Mouse (Mus musculus) hindbrain, embryonic 11.5 days (tissue): ENCODE data around the gene Sept5. TPM values are rescaled to one million over a fixed set of nuclear protein-coding genes. Genes with fewer than 3 reads are reported as not detected.
A peak's percentile ranks its signal among the peaks of the same experiment; 100 is the strongest.

Experiments
- ATAC-seq: fragments of 200-750 bp; cut with Nextera tagmentation; 2 replicates; pipeline ENCODE4 v1.8.0; 2017; ENCODE audit warnings: mild to moderate bottlenecking, moderate TSS enrichment, moderate library complexity; ENCODE audit not compliant: low FRiP score
- DNase-seq: peaks from one replicate; pipeline ENCODE4 v3.0.0-alpha.2; 2015; ENCODE audit warnings: low spot score
- H3K27ac ChIP-seq: fragments of 300-500 bp; sonication (generic); 2 replicates; pipeline ENCODE4 v1.5.1; 2014; ENCODE audit warnings: mild to moderate bottlenecking, low read depth, low read length
- H3K27me3 ChIP-seq: fragments of 300-500 bp; sonication (generic); 2 replicates; pipeline ENCODE4 v1.6.1; 2014; ENCODE audit warnings: mild to moderate bottlenecking, low read length, moderate library complexity, mixed read lengths; ENCODE audit not compliant: control insufficient read depth, insufficient read depth
- H3K36me3 ChIP-seq: fragments of 300-500 bp; sonication (generic); 2 replicates; pipeline ENCODE4 v1.6.1; 2014; ENCODE audit warnings: mild to moderate bottlenecking, low read length, moderate library complexity, mixed read lengths; ENCODE audit not compliant: control insufficient read depth, insufficient read depth
- H3K4me1 ChIP-seq: fragments of 300-500 bp; sonication (generic); replicated peaks from 2 replicates; pipeline ENCODE4 v1.6.1; 2014; ENCODE audit warnings: low read length, mixed read lengths; ENCODE audit not compliant: control insufficient read depth, insufficient read depth
- H3K4me2 ChIP-seq: fragments of 300-500 bp; sonication (generic); replicated peaks from 2 replicates; pipeline ENCODE4 v1.6.1; 2014; ENCODE audit warnings: mild to moderate bottlenecking, low read depth, low read length
- H3K4me3 ChIP-seq: fragments of 300-500 bp; sonication (generic); 2 replicates; pipeline ENCODE4 v1.5.1; 2014; ENCODE audit warnings: low read depth, low read length
- H3K9ac ChIP-seq: fragments of 300-500 bp; sonication (generic); 2 replicates; pipeline ENCODE4 v1.6.1; 2014; ENCODE audit warnings: low read depth, low read length
- H3K9me3 ChIP-seq: fragments of 300-500 bp; sonication (generic); 2 replicates; pipeline ENCODE4 v1.6.1; 2016; ENCODE audit warnings: low read length; ENCODE audit not compliant: control insufficient read depth
- WGBS: fragments of 180-500 bp; shearing (Covaris S2); extraction: QIAGEN DNeasy Blood & Tissue Kit; methylation state at CpG from one replicate; pipeline ENCODE4 v1.1.7; 2014; 5-methylcytosine and 5-hydroxymethylcytosine counted together
- polyA plus RNA-seq: library from polyadenylated mRNA; unstranded; fragments of >200 nt; fragmentation: Nextera tagmentation; extraction: Ambion mirVana; gene quantifications from 2 replicates; pipeline ENCODE4 v1.2.1, GENCODE M21; 2014

The Sept5 gene
- polyA plus RNA-seq, 1 experiment from 2014 or later = 63.4 TPM

- Histone ChIP-seq H3K9ac (no peak overlapping the region), H3K27me3 (peaks cover 96% of the 10 kb centered on the region), H3K27ac (no peak overlapping the region), H3K4me3 (peak overlapping the region; percentile 44), H3K9me3 (no peaks in the 10 kb centered on the region), H3K36me3 (no peaks in the 10 kb centered on the region), H3K4me1 (peaks cover 13% of the 10 kb centered on the region), H3K4me2 (peak overlapping the region; percentile 77; the same call in 1 of the 2 replicates)
- ATAC-seq = no peak
- WGBS = 0% methylated on average over 10 of the region's 10 CpGs
- no peak for DNase-seq
Observed at GRCm38 (mm10) chr16:18585676-18586075, 44.1 kb downstream of the Sept5 start.

GRCm38 (mm10) chr16:18584901-18585510, 44.7 kb downstream of the Sept5 start:
- peaks cover 96% of the 10 kb centered on the region for H3K27me3 ChIP-seq
- no peak overlapping the region for H3K9ac ChIP-seq
- H3K9me3 ChIP-seq = no peaks in the 10 kb centered on the region
- no peak overlapping the region for H3K27ac ChIP-seq
- WGBS = 9% methylated on average over 10 of the region's 10 CpGs
- DNase-seq (no peak), ATAC-seq (no peak)
- no peaks in the 10 kb centered on the region for H3K36me3 ChIP-seq
- H3K4me2 ChIP-seq = peak overlapping the region; percentile 3; the same call in 1 of the 2 replicates
- peak overlapping the region; percentile 44 for H3K4me3 ChIP-seq
- peaks cover 9% of the 10 kb centered on the region for H3K4me1 ChIP-seq

GRCm38 (mm10) chr16:18583673-18584357, 45.9 kb downstream of the Sept5 start:
- ATAC-seq (no peak), DNase-seq (peak; percentile 36)
- 9% methylated on average over 10 of the region's 10 CpGs for WGBS
- Histone ChIP-seq H3K9me3 (no peaks in the 10 kb centered on the region), H3K27me3 (peaks cover 93% of the 10 kb centered on the region), H3K4me3 (no peak overlapping the region), H3K36me3 (no peaks in the 10 kb centered on the region), H3K4me2 (0 out of 2 replicates have a peak overlapping the region, but pooled peaks have one; percentile 7), H3K4me1 (peaks cover 9% of the 10 kb centered on the region), H3K27ac (no peak overlapping the region), H3K9ac (no peak overlapping the region)

GRCm38 (mm10) chr16:18583169-18583568, 46.6 kb downstream of the Sept5 start:
- 9% methylated on average over 10 of the region's 10 CpGs for WGBS
- DNase-seq = peak; percentile 42
- ATAC-seq = no peak
- peak overlapping the region; percentile 49; the same call in 1 of the 2 replicates for H3K4me2 ChIP-seq
- H3K4me3 ChIP-seq = no peak overlapping the region
- H3K9me3 ChIP-seq = no peaks in the 10 kb centered on the region
- H3K36me3 ChIP-seq = no peaks in the 10 kb centered on the region
- H3K9ac ChIP-seq = no peak overlapping the region
- H3K4me1 ChIP-seq = peaks cover 9% of the 10 kb centered on the region
- peaks cover 92% of the 10 kb centered on the region for H3K27me3 ChIP-seq
- no peak overlapping the region for H3K27ac ChIP-seq

- Histone ChIP-seq H3K9me3 (no peaks in the 10 kb centered on the region), H3K4me3 (peak overlapping the region; percentile 25), H3K27ac (no peak overlapping the region; the same call in 1 of the 2 replicates), H3K4me2 (peak overlapping the region; percentile 49), H3K27me3 (peaks cover 88% of the 10 kb centered on the region), H3K36me3 (no peaks in the 10 kb centered on the region), H3K4me1 (peaks cover 7% of the 10 kb centered on the region), H3K9ac (0 out of 2 replicates have a peak overlapping the region, but pooled peaks have one; percentile 4)
- DNase-seq = peak; percentile 57
- WGBS = under 1% methylated on average over 58 of the region's 67 CpGs
- no peak for ATAC-seq
Observed at GRCm38 (mm10) chr16:18582426-18583148, 47.2 kb downstream of the Sept5 start.

- no peak overlapping the region for H3K9ac ChIP-seq
- H3K4me1 ChIP-seq = peaks cover 7% of the 10 kb centered on the region
- H3K9me3 ChIP-seq = no peaks in the 10 kb centered on the region
- peaks cover 82% of the 10 kb centered on the region for H3K27me3 ChIP-seq
- ATAC-seq = no peak
- WGBS = 2% methylated on average over 50 of the region's 66 CpGs
- no peaks in the 10 kb centered on the region for H3K36me3 ChIP-seq
- peak overlapping the region; percentile 49 for H3K4me2 ChIP-seq
- peak; percentile 68 for DNase-seq
- no peak overlapping the region for H3K27ac ChIP-seq
- H3K4me3 ChIP-seq = peak overlapping the region; percentile 25
Observed at GRCm38 (mm10) chr16:18581623-18582205, 48.0 kb downstream of the Sept5 start.

GRCm38 (mm10) chr16:18581050-18581622, 48.6 kb downstream of the Sept5 start:
- DNase-seq (no peak), ATAC-seq (no peak)
- H3K9ac ChIP-seq = no peak overlapping the region
- peaks cover 76% of the 10 kb centered on the region for H3K27me3 ChIP-seq
- H3K36me3 ChIP-seq = no peaks in the 10 kb centered on the region
- no peaks in the 10 kb centered on the region for H3K9me3 ChIP-seq
- peak overlapping the region; percentile 49; the same call in 1 of the 2 replicates for H3K4me2 ChIP-seq
- no peak overlapping the region for H3K27ac ChIP-seq
- peaks cover 2% of the 10 kb centered on the region for H3K4me1 ChIP-seq
- 0 out of 2 replicates have a peak overlapping the region, but pooled peaks have one; percentile 11 for H3K4me3 ChIP-seq
- WGBS = 5% methylated on average over 21 of the region's 21 CpGs

- 12% methylated on average over 2 of the region's 2 CpGs for WGBS
- H3K4me1 ChIP-seq = peaks cover 2% of the 10 kb centered on the region; the same call in 1 of the 2 replicates
- H3K27ac ChIP-seq = no peak overlapping the region
Observed at GRCm38 (mm10) chr16:18580389-18580788, 49.4 kb downstream of the Sept5 start.

More at GRCm38 (mm10) chr16:18580389-18580788, 49.4 kb downstream of the Sept5 start:
- no peak overlapping the region for H3K9ac ChIP-seq
- no peaks in the 10 kb centered on the region for H3K36me3 ChIP-seq
- ATAC-seq (no peak), DNase-seq (peak; percentile 30)
- H3K9me3 ChIP-seq = no peaks in the 10 kb centered on the region
- H3K27me3 ChIP-seq = peaks cover 69% of the 10 kb centered on the region
- no peak overlapping the region for H3K4me2 ChIP-seq
- H3K4me3 ChIP-seq = no peak overlapping the region
